Mouse (Mus musculus) CH12.LX (cell line): ENCODE measurements around the gene Sptbn2. TPM values are rescaled to one million over a fixed set of nuclear protein-coding genes. Genes with fewer than 3 reads are reported as not detected.

Source experiments
- DNase-seq: peaks from one replicate; pipeline ENCODE4 v3.0.0-alpha.2; 2013; ENCODE audit errors: extremely low read depth
- H3K27ac ChIP-seq: 2 replicates; pipeline ENCODE4 v1.5.1; 2012; ENCODE audit warnings: low read depth, mild to moderate bottlenecking, control low read depth, moderate library complexity; ENCODE audit not compliant: insufficient read depth
- H3K27me3 ChIP-seq: replicated peaks from 2 replicates; pipeline ENCODE3; 2012; ENCODE audit warnings: inconsistent platforms
- H3K36me3 ChIP-seq, 2 experiments: replicated peaks in 1 of 2; 2 replicates each; pipeline versions ENCODE3 to v1.6.1; 2012; ENCODE audit warnings: inconsistent platforms in 1 of 2, low read length in 1 of 2, mild to moderate bottlenecking in 1 of 2, mixed read lengths in 1 of 2, moderate library complexity in 1 of 2; ENCODE audit not compliant: control insufficient read depth in 1 of 2, insufficient read depth in 1 of 2
- H3K4me1 ChIP-seq, 2 experiments: 2 replicates each; pipeline ENCODE4 v1.6.1; 2012; ENCODE audit warnings: inconsistent platforms in 1 of 2, moderate library complexity in 1 of 2; ENCODE audit not compliant: insufficient read depth in 2 of 2, control insufficient read depth in 1 of 2
- H3K4me2 ChIP-seq: 2 replicates; pipeline ENCODE4 v1.6.1; 2012; ENCODE audit warnings: low read depth, mild to moderate bottlenecking, control low read depth; ENCODE audit not compliant: poor library complexity, insufficient read depth, severe bottlenecking
- H3K4me3 ChIP-seq, 3 experiments: fragments of 150-350 bp in 1 of 3; sonication (generic) in 1 of 3; replicated peaks in 1 of 3; 2 replicates each; pipeline versions ENCODE3 to v1.5.1; 2011 to 2012; ENCODE audit warnings: low read depth in 2 of 3, low read length in 2 of 3, mild to moderate bottlenecking in 2 of 3, moderate library complexity in 2 of 3, control low read depth in 1 of 3, improper control_type of control experiment in 1 of 3, inconsistent platforms in 1 of 3, mixed read lengths in 1 of 3; ENCODE audit not compliant: poor library complexity in 1 of 3
- H3K79me2 ChIP-seq: replicated peaks from 2 replicates; pipeline ENCODE4 v1.6.1; 2012; ENCODE audit warnings: mild to moderate bottlenecking, moderate library complexity; ENCODE audit not compliant: control insufficient read depth, poor library complexity, insufficient read depth, severe bottlenecking; ENCODE audit errors: extremely low read depth
- H3K9ac ChIP-seq: 2 replicates; pipeline ENCODE4 v1.6.1; 2012; ENCODE audit warnings: low read depth, mild to moderate bottlenecking, control low read depth, moderate library complexity; ENCODE audit not compliant: insufficient read depth
- H3K9me3 ChIP-seq: replicated peaks from 2 replicates; pipeline ENCODE3; 2012; ENCODE audit warnings: low read length, inconsistent platforms, mixed read lengths
- CHD1 ChIP-seq: IDR thresholded peaks from 2 replicates; pipeline ENCODE4 v1.6.1; 2012; ENCODE audit warnings: low read depth, low read length, improper control_type of control experiment, inconsistent platforms
- CTCF ChIP-seq, 2 experiments: IDR thresholded peaks in 1 of 2; conservative IDR thresholded peaks in 1 of 2; 2 replicates each; pipeline ENCODE4 v1.5.1; 2011 to 2012; ENCODE audit warnings: low read depth in 2 of 2, low read length in 2 of 2, improper control_type of control experiment in 1 of 2, inconsistent platforms in 1 of 2, mild to moderate bottlenecking in 1 of 2, moderate library complexity in 1 of 2
- ETS1 ChIP-seq: conservative IDR thresholded peaks from 2 replicates; pipeline ENCODE4 v1.6.1; 2012; ENCODE audit warnings: low read depth, mild to moderate bottlenecking, inconsistent platforms, low read length, improper control_type of control experiment, moderate library complexity
- IRF4 ChIP-seq: IDR thresholded peaks from 2 replicates; pipeline ENCODE4 v1.6.1; 2014; ENCODE audit warnings: low read depth, mild to moderate bottlenecking, inconsistent platforms, low read length, improper control_type of control experiment
- JUND ChIP-seq: conservative IDR thresholded peaks from 2 replicates; pipeline ENCODE4 v1.6.1; 2011; ENCODE audit warnings: low read depth, low read length, improper control_type of control experiment
- MAFK ChIP-seq: IDR thresholded peaks from 2 replicates; pipeline ENCODE4 v1.6.1; 2011; ENCODE audit warnings: low read length, improper control_type of control experiment; ENCODE audit not compliant: insufficient replicate concordance
- MEF2A ChIP-seq: IDR thresholded peaks from 2 replicates; pipeline ENCODE4 v1.6.1; 2014; ENCODE audit warnings: low read depth, mild to moderate bottlenecking, inconsistent platforms, low read length, improper control_type of control experiment, borderline replicate concordance
- NRF1 ChIP-seq: IDR thresholded peaks from 2 replicates; pipeline ENCODE4 v1.6.1; 2014; ENCODE audit warnings: low read depth, mild to moderate bottlenecking, inconsistent platforms, low read length, improper control_type of control experiment, moderate library complexity
- PAX5 ChIP-seq: IDR thresholded peaks from 2 replicates; pipeline ENCODE4 v1.6.1; 2012; ENCODE audit warnings: low read length, inconsistent platforms, mixed read lengths
- POLR2AphosphoS2 ChIP-seq: IDR thresholded peaks from 2 replicates; pipeline ENCODE4 v1.6.1; 2011; ENCODE audit warnings: low read depth, low read length, improper control_type of control experiment
- RAD21 ChIP-seq: IDR thresholded peaks from 2 replicates; pipeline ENCODE4 v1.6.1; 2011; ENCODE audit warnings: low read depth, mild to moderate bottlenecking, low read length, improper control_type of control experiment, moderate library complexity
- RCOR1 ChIP-seq: conservative IDR thresholded peaks from 2 replicates; pipeline ENCODE4 v1.6.1; 2012; ENCODE audit warnings: low read depth, mild to moderate bottlenecking, inconsistent platforms, low read length, improper control_type of control experiment
- SMC3 ChIP-seq: IDR thresholded peaks from 2 replicates; pipeline ENCODE4 v1.6.1; 2011; ENCODE audit warnings: low read depth, low read length, improper control_type of control experiment
- TBP ChIP-seq: conservative IDR thresholded peaks from 2 replicates; pipeline ENCODE4 v1.6.1; 2011; ENCODE audit warnings: low read depth, low read length, improper control_type of control experiment
- TCF12 ChIP-seq: IDR thresholded peaks from 2 replicates; pipeline ENCODE4 v1.6.1; 2014; ENCODE audit warnings: low read depth, mild to moderate bottlenecking, inconsistent platforms, low read length, improper control_type of control experiment
- USF2 ChIP-seq: conservative IDR thresholded peaks from 2 replicates; pipeline ENCODE4 v1.6.1; 2011; ENCODE audit warnings: low read depth, low read length, improper control_type of control experiment
- ZMIZ1 ChIP-seq: IDR thresholded peaks from 2 replicates; pipeline ENCODE4 v1.6.1; 2012; ENCODE audit warnings: low read depth, mild to moderate bottlenecking, inconsistent platforms, low read length, improper control_type of control experiment
- ZNF384 ChIP-seq: IDR thresholded peaks from 2 replicates; pipeline ENCODE4 v1.6.1; 2012; ENCODE audit warnings: low read depth, low read length, improper control_type of control experiment, inconsistent platforms
- dilution Hi-C: fragments of 300-500 bp; cut with MboI; formaldehyde crosslinking; loops from 2 replicates; pipeline ENCODE4 v1.14.3; 2020; ENCODE audit warnings: low sequenced_read_pairs; ENCODE audit not compliant: extremely low pct_unique_long_range_greater_than_20kb, extremely low pct_ligation_motif_present
- in situ Hi-C: fragments of 300-500 bp; cut with MboI; formaldehyde crosslinking; loops from 3 replicates; pipeline ENCODE4 v1.14.3; 2019; ENCODE audit warnings: low sequenced_read_pairs, low pct_ligation_motif_present, low pct_unique_long_range_greater_than_20kb, mixed read lengths
- polyA plus RNA-seq: library from polyadenylated mRNA; unstranded; fragments of >175 nt; gene quantifications from 2 replicates; pipeline ENCODE4 v1.2.1, GENCODE M21; 2012; ENCODE audit warnings: low read depth; ENCODE audit not compliant: insufficient read length
- total RNA-seq, 2 experiments: library from RNA; depleted of rRNA; stranded (reverse); fragments of 300-350 nt in 1 of 2; fragments of >200 nt in 1 of 2; gene quantifications; 2 replicates each; pipeline ENCODE4 v1.2.3; 2012 to 2014

Gene Sptbn2
- total and polyA plus RNA-seq, 3 experiments: 0.08 to 2.7 (median 0.24) TPM

DNA sequence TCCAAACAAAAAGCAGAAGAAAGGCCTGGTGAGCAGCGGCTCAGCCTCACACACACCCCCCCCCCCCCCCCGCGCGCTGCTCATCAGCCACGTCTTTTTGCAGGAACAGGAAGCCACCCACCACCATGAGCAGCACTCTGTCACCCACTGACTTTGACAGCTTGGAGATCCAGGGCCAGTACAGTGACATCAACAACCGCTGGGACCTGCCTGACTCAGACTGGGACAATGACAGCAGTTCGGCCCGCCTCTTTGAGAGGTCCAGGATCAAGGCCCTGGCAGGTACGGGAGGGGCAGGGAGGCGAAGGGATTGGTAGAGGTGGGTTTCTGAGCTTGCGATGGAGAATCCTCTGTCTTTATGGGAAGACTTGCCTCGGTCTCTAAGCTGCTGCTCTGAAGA, 7.7 kb downstream of the Sptbn2 start:
- TF ChIP-seq JUND: no peak
- TF ChIP-seq RCOR1: no peak
- TF ChIP-seq MAFK: no peak
- no peak overlapping the region for H3K4me3 ChIP-seq
- dilution Hi-C loops: no loop called here

DNA sequence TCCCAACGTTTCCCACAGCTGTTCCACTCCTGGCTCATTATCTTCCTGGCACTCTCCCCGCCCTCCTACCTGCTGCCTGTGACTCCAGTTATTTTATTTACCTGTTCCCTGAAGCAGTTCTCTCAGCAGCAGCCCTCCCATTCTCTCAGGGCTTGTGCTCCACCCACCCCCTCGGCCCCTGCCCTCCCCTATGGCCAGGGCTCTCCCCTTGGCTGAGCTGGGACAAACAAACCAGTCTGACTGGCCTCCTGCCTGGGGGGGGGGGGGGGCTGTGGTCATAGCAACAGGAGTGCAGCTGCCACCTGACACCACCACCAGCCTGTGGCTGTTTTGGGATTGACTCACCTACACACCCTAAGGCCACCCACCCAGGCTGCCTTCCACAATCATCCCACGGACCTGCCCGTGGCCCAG, 8.4 kb downstream of the Sptbn2 start:
- no peaks in the 10 kb centered on the region for H3K9me3 ChIP-seq
- H3K9ac ChIP-seq: no peak overlapping the region
- H3K4me1 ChIP-seq: peaks cover 0 to 6% of the 10 kb centered on the region in 2 experiments; a peak in 2 of 4 replicates
- TF ChIP-seq POLR2AphosphoS2: no peak
- no peak for TF ChIP-seq IRF4
- TF ChIP-seq NRF1: no peak
- no peak for TF ChIP-seq MEF2A
- TF ChIP-seq TCF12: no peak
- TF ChIP-seq TBP: no peak
- no peak for TF ChIP-seq ZNF384
- no peak for TF ChIP-seq USF2
- TF ChIP-seq MAFK: no peak
- no peak for TF ChIP-seq PAX5
- TF ChIP-seq RAD21: no peak
- no peak for TF ChIP-seq ETS1
- no peak for TF ChIP-seq CTCF (conservative IDR thresholded peaks at IDR 0.05 in 1 of 2, IDR thresholded peaks at IDR 0.05 in 1 of 2; ENCODE audit: low read depth in 2 of 2, low read length in 2 of 2)
- TF ChIP-seq CHD1: no peak
- no peak for TF ChIP-seq ZMIZ1
- TF ChIP-seq SMC3: no peak
- H3K27me3 ChIP-seq: peaks cover 18% of the 10 kb centered on the region
- DNase-seq: no peak
- H3K4me2 ChIP-seq: no peak overlapping the region
- in situ Hi-C loops: no loop called here
- H3K36me3 ChIP-seq: no peaks in the 10 kb centered on the region
- H3K27ac ChIP-seq: no peak overlapping the region
- H3K4me3 ChIP-seq: no peak overlapping the region
- dilution Hi-C loops: no loop called here
- no peaks in the 10 kb centered on the region for H3K79me2 ChIP-seq

More for the DNA sequence above, 7.7 kb downstream of the Sptbn2 start:
- no peak overlapping the region for H3K9ac ChIP-seq
- no peaks in the 10 kb centered on the region for H3K36me3 ChIP-seq
- H3K9me3 ChIP-seq: no peaks in the 10 kb centered on the region
- no peak overlapping the region for H3K27ac ChIP-seq
- in situ Hi-C loops: no loop called here
- H3K4me1 ChIP-seq: peaks cover 0 to 6% of the 10 kb centered on the region in 2 experiments; a peak in 2 of 4 replicates
- H3K4me2 ChIP-seq: no peak overlapping the region
- no peak for DNase-seq
- H3K27me3 ChIP-seq: peaks cover 13% of the 10 kb centered on the region
- no peaks in the 10 kb centered on the region for H3K79me2 ChIP-seq
